Mouse (Mus musculus) limb, embryonic 12.5 days (tissue): ENCODE measurements around the gene Prdm4. TPM values are rescaled to one million over a fixed set of nuclear protein-coding genes. Genes with fewer than 3 reads are reported as not detected.

Experiments used
- ATAC-seq: fragments of 200-750 bp; cut with Nextera tagmentation; 2 replicates; pipeline ENCODE4 v1.8.0; 2017; ENCODE audit warnings: low read depth, moderate TSS enrichment; ENCODE audit not compliant: insufficient number of reproducible peaks, insufficient read depth, low FRiP score, low TSS enrichment
- H3K27ac ChIP-seq: fragments of 300-500 bp; sonication (generic); 2 replicates; pipeline ENCODE4 v1.5.1; 2016; ENCODE audit warnings: mild to moderate bottlenecking, moderate library complexity
- H3K27me3 ChIP-seq: fragments of 300-500 bp; sonication (generic); 2 replicates; pipeline ENCODE4 v1.6.1; 2016; ENCODE audit warnings: mild to moderate bottlenecking, moderate library complexity
- H3K36me3 ChIP-seq: fragments of 300-500 bp; sonication (generic); 2 replicates; pipeline ENCODE4 v1.6.1; 2016; ENCODE audit warnings: mild to moderate bottlenecking, moderate library complexity
- H3K4me1 ChIP-seq: fragments of 300-500 bp; sonication (generic); replicated peaks from 2 replicates; pipeline ENCODE4 v1.6.1; 2016
- H3K4me2 ChIP-seq: fragments of 300-500 bp; sonication (generic); 2 replicates; pipeline ENCODE4 v1.6.1; 2016; ENCODE audit warnings: mild to moderate bottlenecking, moderate library complexity
- H3K4me3 ChIP-seq: fragments of 300-500 bp; sonication (generic); replicated peaks from 2 replicates; pipeline ENCODE4 v1.5.1; 2016; ENCODE audit warnings: mild to moderate bottlenecking
- H3K9ac ChIP-seq: fragments of 300-500 bp; sonication (generic); replicated peaks from 2 replicates; pipeline ENCODE4 v1.6.1; 2016; ENCODE audit warnings: mild to moderate bottlenecking, moderate library complexity
- H3K9me3 ChIP-seq: fragments of 300-500 bp; sonication (generic); 2 replicates; pipeline ENCODE4 v1.6.1; 2016; ENCODE audit warnings: mild to moderate bottlenecking, moderate library complexity
- WGBS: fragments of 180-500 bp; shearing (Covaris S2); methylation state at CpG from one replicate; pipeline ENCODE4 v1.1.7; 2016; 5-methylcytosine and 5-hydroxymethylcytosine counted together
- polyA plus RNA-seq: library from polyadenylated mRNA; unstranded; fragments of >200 nt; fragmentation: Nextera tagmentation; extraction: Ambion mirVana; gene quantifications from 2 replicates; pipeline ENCODE4 v1.2.1, GENCODE M21; 2016

Prdm4 gene
- polyA plus RNA-seq, 1 experiment from 2014 or later = 29.7 TPM

DNA sequence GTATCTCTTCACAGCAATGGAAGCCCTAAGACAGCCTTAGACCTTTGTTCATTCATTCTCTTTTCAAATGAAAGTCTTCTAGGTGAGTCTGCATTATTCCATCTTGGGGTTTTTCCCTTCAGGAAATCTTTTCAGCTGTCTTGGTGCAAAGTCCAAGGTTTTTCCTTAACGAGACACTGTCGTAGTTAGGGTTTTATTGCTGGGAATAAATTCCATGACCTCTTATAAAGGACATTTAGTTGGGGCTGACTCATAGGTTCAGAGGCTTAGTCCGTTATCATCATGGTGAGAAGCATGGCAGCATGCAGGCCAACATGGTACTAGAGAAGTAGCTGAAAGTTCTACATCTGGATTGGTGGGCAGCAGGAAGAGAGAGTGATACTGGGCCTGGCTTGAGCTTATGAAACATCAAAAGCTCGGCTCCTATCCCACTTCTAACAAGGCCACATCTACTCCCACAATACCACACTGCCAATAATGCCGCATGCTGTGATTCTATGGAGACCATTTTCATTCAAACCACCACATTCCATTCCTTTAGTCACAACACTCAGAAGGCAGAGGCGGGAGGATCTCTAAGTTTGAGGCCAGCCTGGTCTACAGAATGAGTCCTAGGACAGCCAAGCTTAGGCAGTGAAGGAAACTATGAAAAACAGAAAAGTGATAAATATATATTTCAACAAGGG lies 19.5 kb upstream of the Prdm4 start:
- no peaks in the 10 kb centered on the region for H3K27me3 ChIP-seq
- H3K9me3 ChIP-seq = peaks cover 10% of the 10 kb centered on the region
- H3K9ac ChIP-seq = no peak overlapping the region
- 82% methylated on average over 6 of the region's 6 CpGs for WGBS
- H3K4me1 ChIP-seq = no peaks in the 10 kb centered on the region
- H3K4me2 ChIP-seq = no peak overlapping the region
- H3K27ac ChIP-seq = no peak overlapping the region
- no peak for ATAC-seq
- H3K36me3 ChIP-seq = peaks cover 55% of the 10 kb centered on the region
- H3K4me3 ChIP-seq = no peak overlapping the region

DNA sequence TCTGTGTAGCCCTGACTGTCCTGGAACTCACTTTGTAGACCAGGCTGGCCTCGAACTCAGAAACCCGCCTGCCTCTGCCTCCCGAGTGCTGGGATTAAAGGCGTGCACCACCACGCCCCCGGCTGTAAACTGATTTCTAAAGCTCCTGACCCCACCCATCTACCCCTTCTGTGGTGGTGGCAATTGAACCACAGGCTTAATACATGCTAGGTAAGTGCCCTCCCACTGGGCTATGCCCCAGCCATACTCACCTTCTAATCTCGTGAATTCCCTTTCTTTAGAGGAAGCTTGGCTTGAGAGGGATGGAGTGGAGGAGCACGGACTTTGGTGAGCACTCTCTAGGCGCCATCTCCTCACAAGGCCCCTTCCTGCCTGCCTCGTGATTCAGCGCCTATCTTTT lies 13.0 kb upstream of the Prdm4 start:
- Histone ChIP-seq H3K27me3 (peaks cover 41% of the 10 kb centered on the region), H3K9ac (no peak overlapping the region), H3K36me3 (no peaks in the 10 kb centered on the region), H3K4me2 (no peak overlapping the region), H3K9me3 (no peaks in the 10 kb centered on the region), H3K27ac (no peak overlapping the region), H3K4me1 (peaks cover 16% of the 10 kb centered on the region), H3K4me3 (no peak overlapping the region)
- ATAC-seq = no peak
- 89% methylated on average over 11 of the region's 11 CpGs for WGBS

- Histone ChIP-seq H3K27ac (no peak overlapping the region), H3K4me1 (peaks cover 16% of the 10 kb centered on the region), H3K36me3 (no peaks in the 10 kb centered on the region), H3K9me3 (no peaks in the 10 kb centered on the region), H3K4me3 (peak overlapping the region; percentile 55), H3K4me2 (peak overlapping the region; percentile 95), H3K27me3 (peaks cover 41% of the 10 kb centered on the region), H3K9ac (no peak overlapping the region)
- WGBS = 54% methylated on average over 11 of the region's 11 CpGs
- ATAC-seq = no peak
These were observed 12.3 kb upstream of the Prdm4 start for GRCm38 (mm10) chr10:85929208-85929591.

- Histone ChIP-seq H3K9me3 (no peaks in the 10 kb centered on the region), H3K4me3 (peak overlapping the region; percentile 55), H3K4me1 (peaks cover 16% of the 10 kb centered on the region), H3K36me3 (no peaks in the 10 kb centered on the region), H3K9ac (peak overlapping the region; percentile 54), H3K4me2 (peak overlapping the region; percentile 95), H3K27ac (no peak overlapping the region), H3K27me3 (peaks cover 41% of the 10 kb centered on the region)
- peak; percentile 80; the same call in 1 of the 2 replicates for ATAC-seq
- WGBS = 1% methylated on average over 63 of the region's 63 CpGs
These were observed 11.7 kb upstream of the Prdm4 start for GRCm38 (mm10) chr10:85928499-85929207.

- no peak for ATAC-seq
- Histone ChIP-seq H3K9me3 (no peaks in the 10 kb centered on the region), H3K4me2 (peak within 1 kb of the TSS; percentile 95), H3K36me3 (no peaks in the 10 kb centered on the region), H3K4me1 (peaks cover 16% of the 10 kb centered on the region), H3K27me3 (peaks cover 41% of the 10 kb centered on the region), H3K4me3 (peak within 1 kb of the TSS; percentile 55), H3K9ac (peak within 1 kb of the TSS; percentile 54), H3K27ac (no peak within 1 kb of the TSS)
- 3% methylated on average over 23 of the region's 23 CpGs for WGBS
These were observed 10.9 kb upstream of the Prdm4 start, which contains the start of gene Ascl4 for GRCm38 (mm10) chr10:85927676-85928445. Gene Ascl4 (plus strand): TSS chr10:85927681.

DNA sequence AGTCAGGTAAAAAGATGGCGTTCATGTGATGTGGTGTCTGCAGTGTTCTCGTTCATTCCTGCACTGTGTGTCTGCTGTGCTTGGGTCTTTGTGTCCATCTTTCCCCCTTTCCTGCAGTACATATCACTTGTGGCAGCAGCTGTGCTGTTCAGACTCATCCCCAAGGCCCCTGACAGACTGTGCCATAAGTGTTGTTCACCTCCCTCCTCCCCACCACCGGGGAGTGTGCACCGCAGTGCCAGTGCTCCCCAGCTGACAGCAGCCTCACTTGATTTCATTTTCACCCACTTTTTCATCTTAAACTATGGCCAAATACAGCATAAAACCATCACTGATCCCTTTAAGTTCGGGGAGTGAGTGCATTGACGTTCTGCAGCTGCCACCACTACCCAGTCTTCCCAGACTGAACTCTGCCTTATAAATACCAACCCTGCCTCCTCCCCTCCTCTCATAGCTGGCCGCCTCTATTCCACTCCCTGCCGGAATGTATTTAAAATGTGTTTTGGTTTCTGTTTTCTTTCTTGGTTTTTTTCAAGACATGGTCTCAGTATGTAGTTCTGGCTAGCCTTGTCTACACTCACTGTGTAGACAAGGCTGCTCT lies 37.0 kb downstream of the Prdm4 start:
- peaks cover 95% of the 10 kb centered on the region for H3K36me3 ChIP-seq
- no peak overlapping the region for H3K9ac ChIP-seq
- ATAC-seq = no peak
- no peak overlapping the region for H3K27ac ChIP-seq
- WGBS = 91% methylated on average over 8 of the region's 8 CpGs
- no peak overlapping the region for H3K4me3 ChIP-seq
- no peaks in the 10 kb centered on the region for H3K27me3 ChIP-seq
- no peak overlapping the region for H3K4me2 ChIP-seq
- no peaks in the 10 kb centered on the region for H3K4me1 ChIP-seq
- H3K9me3 ChIP-seq = no peaks in the 10 kb centered on the region

GRCm38 (mm10) chr10:85875812-85876211 lies 41.1 kb downstream of the Prdm4 start:
- H3K4me2 ChIP-seq = no peak overlapping the region
- no peak for ATAC-seq
- no peaks in the 10 kb centered on the region for H3K9me3 ChIP-seq
- no peak overlapping the region for H3K4me3 ChIP-seq
- 86% methylated on average over 5 of the region's 5 CpGs for WGBS
- peaks cover 67% of the 10 kb centered on the region for H3K36me3 ChIP-seq
- H3K27ac ChIP-seq = no peak overlapping the region
- no peaks in the 10 kb centered on the region for H3K27me3 ChIP-seq
- no peak overlapping the region for H3K9ac ChIP-seq
- H3K4me1 ChIP-seq = peaks cover 11% of the 10 kb centered on the region

- no peak overlapping the region for H3K4me3 ChIP-seq
- no peak overlapping the region for H3K9ac ChIP-seq
- H3K4me1 ChIP-seq = peaks cover 11% of the 10 kb centered on the region
- ATAC-seq = no peak
- no peaks in the 10 kb centered on the region for H3K27me3 ChIP-seq
- no peak overlapping the region for H3K27ac ChIP-seq
- 92% methylated on average over 13 of the region's 13 CpGs for WGBS
- no peaks in the 10 kb centered on the region for H3K9me3 ChIP-seq
- H3K36me3 ChIP-seq = peaks cover 51% of the 10 kb centered on the region
- H3K4me2 ChIP-seq = no peak overlapping the region
These were observed 42.9 kb downstream of the Prdm4 start for GRCm38 (mm10) chr10:85873861-85874544.

DNA sequence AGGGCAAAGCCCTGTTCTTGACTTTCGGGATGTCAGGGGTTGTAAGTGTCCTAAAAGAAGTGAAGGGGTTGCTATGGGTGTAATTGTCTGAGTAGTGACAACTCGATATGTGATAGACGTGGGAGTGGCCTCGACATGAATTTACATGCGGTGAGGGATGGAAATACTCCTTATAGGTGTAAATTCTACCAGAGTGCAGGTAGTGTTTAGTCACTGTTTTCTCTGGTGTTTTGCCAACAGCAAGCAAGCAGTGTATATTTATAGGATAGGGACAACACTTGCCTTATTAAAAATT lies 44.5 kb downstream of the Prdm4 start:
- H3K27ac ChIP-seq = 0 out of 2 replicates have a peak overlapping the region, but pooled peaks have one; percentile 45
- 6% methylated on average over 5 of the region's 5 CpGs for WGBS
- no peak for ATAC-seq

DNA sequence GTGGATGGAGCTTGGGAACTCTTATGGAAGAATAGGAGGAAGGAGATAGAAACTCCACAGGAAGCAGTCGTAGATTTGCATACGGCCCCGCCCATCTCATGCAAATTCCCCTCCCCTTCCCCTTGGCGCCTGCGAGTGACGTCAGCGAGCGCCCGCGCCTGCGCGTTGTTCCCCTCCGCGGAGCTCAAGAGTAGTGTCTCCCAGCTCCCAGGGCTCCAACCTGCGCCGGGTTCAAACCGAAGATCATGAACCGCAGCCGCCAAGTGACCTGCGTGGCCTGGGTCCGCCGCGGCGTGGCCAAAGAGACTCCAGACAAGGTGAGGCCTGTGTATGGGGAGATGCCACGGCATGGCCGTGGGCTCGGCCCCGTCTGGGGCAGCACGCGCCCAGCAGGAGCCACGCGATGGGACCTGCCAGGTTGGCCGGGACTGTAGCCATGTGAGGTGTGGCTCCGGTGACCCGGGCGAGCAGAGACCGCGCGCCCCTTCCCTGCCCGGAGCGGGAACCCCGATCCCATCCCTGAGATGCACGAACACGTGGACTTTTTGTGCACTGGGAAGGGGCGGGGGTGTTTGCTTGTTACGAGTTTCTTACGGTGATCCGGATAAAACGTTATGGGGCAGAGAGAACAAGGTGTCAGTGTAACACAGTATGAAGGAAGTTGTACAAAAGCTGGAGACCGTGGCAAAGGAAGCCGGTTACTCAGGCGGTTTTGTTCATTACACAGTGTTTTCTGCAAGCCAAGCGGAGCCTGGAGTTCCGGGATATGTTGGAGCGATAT lies 45.1 kb downstream of the Prdm4 start:
- H3K27ac ChIP-seq = peak overlapping the region; percentile 67; the same call in 1 of the 2 replicates
- peaks cover 11% of the 10 kb centered on the region for H3K4me1 ChIP-seq
- peak overlapping the region; percentile 96 for H3K4me3 ChIP-seq
- peak; percentile 87 for ATAC-seq
- no peaks in the 10 kb centered on the region for H3K9me3 ChIP-seq
- H3K36me3 ChIP-seq = peaks cover 29% of the 10 kb centered on the region
- under 1% methylated on average over 55 of the region's 55 CpGs for WGBS
- peak overlapping the region; percentile 83 for H3K4me2 ChIP-seq
- no peaks in the 10 kb centered on the region for H3K27me3 ChIP-seq
- H3K9ac ChIP-seq = peak overlapping the region; percentile 88

More for the DNA sequence above, 44.5 kb downstream of the Prdm4 start:
- Histone ChIP-seq H3K4me3 (peak overlapping the region; percentile 96), H3K4me2 (peak overlapping the region; percentile 83), H3K4me1 (peaks cover 11% of the 10 kb centered on the region), H3K27me3 (no peaks in the 10 kb centered on the region), H3K36me3 (peaks cover 35% of the 10 kb centered on the region), H3K9me3 (no peaks in the 10 kb centered on the region), H3K9ac (peak overlapping the region; percentile 88)
